Mouse (Mus musculus): Measurements from ENCODE around the gene Pdia5. TPM values are rescaled to one million over a fixed set of nuclear protein-coding genes. Genes with fewer than 3 reads are reported as not detected.
A peak's percentile ranks its signal among the peaks of the same experiment; 100 is the strongest.

Gene Pdia5
- polyA plus RNA-seq, 1 experiment from 2014 or later: 17.0 TPM

DNA sequence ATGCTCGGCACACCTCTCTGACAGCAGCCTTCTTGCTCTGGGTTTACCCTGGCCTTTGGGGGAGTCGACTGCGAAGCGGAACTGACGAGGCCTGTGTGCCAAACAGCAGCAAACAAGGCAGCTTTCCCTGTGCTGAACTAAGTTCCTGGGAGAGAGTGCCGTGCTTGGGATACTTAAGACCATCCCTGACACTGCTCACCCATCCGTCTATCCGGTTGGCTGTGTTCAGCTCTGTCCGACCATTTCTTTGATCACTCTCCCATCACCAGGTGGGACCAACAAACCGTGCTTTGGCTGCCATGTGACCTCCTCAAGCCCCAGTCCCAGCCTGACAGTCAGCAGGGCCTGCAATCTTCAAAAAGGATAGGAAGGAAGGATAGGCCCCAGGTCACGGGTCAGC, 32.4 kb downstream of the Pdia5 start:
- no peak overlapping the region for H3K4me2 ChIP-seq
- no peaks in the 10 kb centered on the region; the same call in 1 of the 2 replicates for H3K36me3 ChIP-seq (replicated peaks)
- no peak overlapping the region for H3K9ac ChIP-seq
- H3K4me1 ChIP-seq: peaks cover 9% of the 10 kb centered on the region
- no peaks in the 10 kb centered on the region for H3K27me3 ChIP-seq
- no peak for ATAC-seq (ENCODE audit: low FRiP score)
- no peak overlapping the region for H3K27ac ChIP-seq
- H3K9me3 ChIP-seq: no peaks in the 10 kb centered on the region
- 83% methylated on average over 11 of the region's 11 CpGs for WGBS
- no peak overlapping the region for H3K4me3 ChIP-seq (replicated peaks)

DNA sequence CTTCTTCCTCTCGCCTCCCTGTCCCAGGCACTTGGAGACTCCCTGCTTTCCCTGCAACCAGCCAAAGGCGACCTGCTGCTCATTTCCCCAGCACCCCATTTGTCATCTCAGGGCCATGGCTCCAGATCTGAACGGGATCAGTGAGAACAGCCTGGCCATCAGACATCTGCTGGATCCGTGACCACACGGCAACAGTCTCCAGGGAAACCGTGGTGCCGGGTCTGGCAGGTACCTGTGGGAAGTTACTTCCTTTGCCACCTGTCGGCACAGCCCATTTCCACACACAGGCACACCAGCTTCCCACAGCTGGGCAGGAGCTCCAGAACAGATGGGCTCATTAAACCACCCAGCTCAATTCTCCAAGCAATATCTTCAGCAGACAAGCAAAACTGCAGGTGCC, 33.2 kb downstream of the Pdia5 start:
- Histone ChIP-seq H3K4me1 (peaks cover 9% of the 10 kb centered on the region), H3K27me3 (no peaks in the 10 kb centered on the region), H3K4me2 (no peak overlapping the region), H3K9ac (no peak overlapping the region), H3K4me3 (replicated peaks) (no peak overlapping the region), H3K36me3 (replicated peaks) (no peaks in the 10 kb centered on the region), H3K9me3 (no peaks in the 10 kb centered on the region), H3K27ac (no peak overlapping the region)
- ATAC-seq (ENCODE audit: low FRiP score): no peak
- 88% methylated on average over 8 of the region's 8 CpGs for WGBS

DNA sequence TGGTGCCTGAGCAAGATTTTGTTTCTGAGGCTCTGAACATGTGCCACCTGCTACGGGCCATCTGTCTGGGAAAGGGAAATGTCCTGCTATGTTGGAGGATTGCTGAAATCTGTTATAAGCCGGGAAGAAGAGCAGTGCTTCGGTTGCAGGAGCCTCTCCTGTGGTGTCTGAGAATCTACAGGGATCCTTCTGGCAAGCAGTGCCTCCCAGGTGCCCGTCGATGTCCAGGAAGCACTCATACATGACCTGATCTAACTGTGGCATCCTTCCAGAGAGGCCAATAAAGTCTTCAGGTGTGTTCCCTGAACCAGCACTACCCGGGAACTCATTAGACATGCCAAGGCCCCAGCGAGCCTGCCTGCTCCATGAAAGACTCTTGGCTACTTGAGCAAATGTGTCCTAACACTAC, 33.7 kb downstream of the Pdia5 start:
- WGBS: 94% methylated on average over 7 of the region's 7 CpGs
- H3K9me3 ChIP-seq: no peaks in the 10 kb centered on the region
- H3K27me3 ChIP-seq: no peaks in the 10 kb centered on the region
- H3K4me2 ChIP-seq: no peak overlapping the region
- no peaks in the 10 kb centered on the region for H3K36me3 ChIP-seq (replicated peaks)
- no peak overlapping the region for H3K9ac ChIP-seq
- H3K4me3 ChIP-seq (replicated peaks): no peak overlapping the region
- no peak for ATAC-seq (ENCODE audit: low FRiP score)
- peaks cover 9% of the 10 kb centered on the region for H3K4me1 ChIP-seq
- no peak overlapping the region for H3K27ac ChIP-seq

DNA sequence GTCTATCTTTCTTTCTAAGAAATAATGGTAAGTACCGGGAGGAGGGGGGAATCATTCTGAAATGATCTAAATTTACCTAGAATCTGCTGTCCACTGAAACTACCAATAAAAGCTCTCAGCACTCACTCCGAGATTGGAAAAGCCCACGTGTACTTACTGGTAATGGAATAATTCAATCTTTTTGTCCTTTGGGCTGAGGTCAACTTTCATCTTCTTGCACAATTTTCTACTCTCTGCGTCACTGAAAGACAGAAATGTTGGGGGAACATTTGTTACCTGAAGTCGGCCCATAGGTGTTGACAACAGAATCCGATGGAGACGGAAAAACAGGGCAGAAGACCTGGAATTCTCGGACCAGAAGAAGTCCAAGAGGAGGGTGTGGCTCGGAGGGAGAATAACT, 34.4 kb downstream of the Pdia5 start:
- no peak for ATAC-seq (ENCODE audit: low FRiP score)
- no peak overlapping the region for H3K27ac ChIP-seq

DNA sequence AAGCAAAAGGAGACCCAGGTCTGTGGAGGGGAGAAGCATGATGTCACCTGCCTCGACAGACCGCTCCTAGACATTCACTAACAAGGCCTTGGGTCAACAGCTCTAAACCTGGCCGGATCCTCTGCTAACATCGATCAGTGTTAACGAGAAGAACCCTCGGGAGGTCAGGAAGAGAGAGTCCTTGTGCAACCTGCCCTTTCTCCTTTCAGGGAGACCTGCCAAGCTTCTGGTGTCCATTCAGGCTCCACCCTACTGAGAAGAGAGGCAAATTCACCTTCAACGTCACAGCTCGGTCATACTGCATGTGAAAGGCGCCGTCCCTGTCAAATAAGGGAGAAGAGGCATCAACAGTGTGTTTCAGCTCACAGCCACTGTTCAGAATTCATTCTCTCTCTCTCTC, 34.9 kb downstream of the Pdia5 start:
- Histone ChIP-seq H3K4me1 (peaks cover 9% of the 10 kb centered on the region), H3K9ac (no peak overlapping the region), H3K27me3 (no peaks in the 10 kb centered on the region), H3K27ac (no peak overlapping the region), H3K9me3 (no peaks in the 10 kb centered on the region), H3K36me3 (replicated peaks) (no peaks in the 10 kb centered on the region), H3K4me2 (no peak overlapping the region), H3K4me3 (replicated peaks) (no peak overlapping the region)
- 90% methylated on average over 10 of the region's 10 CpGs for WGBS
- ATAC-seq (ENCODE audit: low FRiP score): no peak

More for the DNA sequence above, 34.4 kb downstream of the Pdia5 start:
- no peak overlapping the region for H3K9ac ChIP-seq
- H3K4me3 ChIP-seq (replicated peaks): no peak overlapping the region
- H3K4me1 ChIP-seq: peaks cover 9% of the 10 kb centered on the region
- H3K27me3 ChIP-seq: no peaks in the 10 kb centered on the region
- H3K4me2 ChIP-seq: no peak overlapping the region
- WGBS: 91% methylated on average over 9 of the region's 9 CpGs
- no peaks in the 10 kb centered on the region for H3K9me3 ChIP-seq
- no peaks in the 10 kb centered on the region for H3K36me3 ChIP-seq (replicated peaks)

DNA sequence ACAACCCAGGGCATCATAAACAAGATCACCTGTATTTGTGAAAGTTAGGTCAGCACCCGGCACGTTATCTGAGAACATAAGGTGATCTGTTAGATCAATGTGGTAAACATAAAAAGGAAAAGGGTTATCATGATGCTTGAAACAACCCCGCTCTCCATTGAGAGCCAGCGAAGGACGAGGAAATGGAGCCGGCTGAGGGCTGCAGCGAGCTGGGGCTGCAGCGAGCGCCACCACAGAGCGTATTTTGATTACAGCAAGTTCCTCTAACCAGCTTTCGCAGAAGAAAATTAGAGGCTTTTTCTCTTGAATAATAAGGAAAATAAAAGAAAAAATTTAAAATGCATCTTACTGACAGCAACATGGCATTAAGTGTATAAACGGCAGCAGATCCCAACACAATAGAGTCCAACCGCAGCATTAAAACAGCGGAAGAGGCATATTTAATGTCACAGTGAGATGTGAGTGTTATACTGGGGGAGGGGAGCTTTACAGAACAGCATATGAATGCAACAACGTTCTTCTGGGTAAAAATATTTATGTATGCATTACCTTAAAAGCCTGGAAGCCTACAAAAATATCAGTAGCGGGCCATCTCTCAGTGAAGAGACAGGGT, 40.5 kb downstream of the Pdia5 start:
- H3K4me1 ChIP-seq: no peaks in the 10 kb centered on the region
- H3K27me3 ChIP-seq: no peaks in the 10 kb centered on the region
- H3K27ac ChIP-seq: peak overlapping the region; percentile 50; the same call in 1 of the 2 replicates
- H3K36me3 ChIP-seq (replicated peaks): peaks cover 5% of the 10 kb centered on the region
- no peak overlapping the region for H3K4me2 ChIP-seq
- no peak overlapping the region for H3K4me3 ChIP-seq (replicated peaks)
- no peak overlapping the region for H3K9ac ChIP-seq
- 79% methylated on average over 16 of the region's 16 CpGs for WGBS
- 0 out of 2 replicates have a peak, but pooled peaks have one; percentile 20 for ATAC-seq (ENCODE audit: low FRiP score)
- H3K9me3 ChIP-seq: no peaks in the 10 kb centered on the region

DNA sequence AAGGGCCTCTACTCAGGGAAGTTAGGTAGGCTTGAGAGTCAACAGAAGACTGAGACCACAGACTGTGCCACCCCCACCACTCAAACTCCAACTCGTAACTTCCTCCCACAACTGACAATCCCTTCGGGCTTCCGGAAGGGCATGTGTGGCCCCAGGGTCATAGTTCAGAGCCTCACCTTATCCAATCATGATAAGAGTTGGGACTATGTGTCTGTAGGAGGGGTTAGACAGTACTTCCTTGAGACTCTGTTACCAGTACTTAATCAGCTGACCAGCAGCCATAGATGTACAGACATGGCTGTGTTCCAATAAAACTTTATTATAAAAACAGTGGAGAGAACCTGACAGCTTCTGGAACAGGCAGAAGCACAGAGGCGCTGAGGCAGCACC, 48.7 kb downstream of the Pdia5 start:
- ATAC-seq (ENCODE audit: low FRiP score): no peak
- no peak overlapping the region for H3K9ac ChIP-seq
- 97% methylated on average over 4 of the region's 4 CpGs for WGBS
- no peaks in the 10 kb centered on the region for H3K27me3 ChIP-seq
- 0 out of 2 replicates have a peak, but pooled peaks cover 3% of the 10 kb centered on the region for H3K36me3 ChIP-seq (replicated peaks)
- H3K4me1 ChIP-seq: no peaks in the 10 kb centered on the region
- no peaks in the 10 kb centered on the region for H3K9me3 ChIP-seq
- no peak overlapping the region for H3K27ac ChIP-seq
- no peak overlapping the region for H3K4me2 ChIP-seq
- no peak overlapping the region for H3K4me3 ChIP-seq (replicated peaks)

DNA sequence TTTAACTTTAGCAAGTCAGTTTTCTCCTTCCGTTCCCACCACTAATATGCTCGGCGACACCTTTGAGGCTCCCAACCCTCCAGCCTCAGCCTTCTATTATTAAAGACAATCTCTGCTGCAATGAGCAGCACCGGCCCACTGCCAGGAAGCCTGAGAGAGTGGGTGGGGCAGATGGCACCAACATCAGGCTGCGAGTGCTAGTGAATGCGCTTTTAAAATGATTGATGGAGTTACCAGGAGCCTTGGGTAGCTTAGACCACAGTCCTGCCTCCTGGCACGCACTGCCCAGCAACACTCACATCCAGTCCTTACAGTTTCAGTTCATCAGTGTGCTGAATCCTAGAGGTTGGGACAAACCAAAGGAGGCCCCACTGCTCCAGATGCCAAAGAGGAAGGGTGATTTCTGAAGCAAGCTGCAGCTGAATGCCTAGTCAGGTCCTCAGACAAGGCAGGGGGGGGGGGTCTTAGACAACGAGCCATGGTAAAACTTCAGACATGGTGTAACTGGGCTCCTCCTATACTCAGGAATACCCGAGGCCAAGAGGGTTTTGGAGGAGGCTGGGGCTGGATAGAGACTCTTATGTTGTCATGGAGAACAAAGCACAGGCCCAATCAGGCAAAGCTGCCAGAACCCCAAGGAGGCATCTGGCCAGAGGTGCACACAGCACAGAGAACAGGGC, 49.2 kb downstream of the Pdia5 start:
- 89% methylated on average over 9 of the region's 9 CpGs for WGBS
- Histone ChIP-seq H3K4me1 (no peaks in the 10 kb centered on the region), H3K27ac (no peak overlapping the region), H3K4me2 (no peak overlapping the region), H3K36me3 (replicated peaks) (0 out of 2 replicates have a peak, but pooled peaks cover 3% of the 10 kb centered on the region), H3K9me3 (no peaks in the 10 kb centered on the region), H3K9ac (no peak overlapping the region), H3K4me3 (replicated peaks) (no peak overlapping the region), H3K27me3 (no peaks in the 10 kb centered on the region)
- ATAC-seq (ENCODE audit: low FRiP score): no peak

DNA sequence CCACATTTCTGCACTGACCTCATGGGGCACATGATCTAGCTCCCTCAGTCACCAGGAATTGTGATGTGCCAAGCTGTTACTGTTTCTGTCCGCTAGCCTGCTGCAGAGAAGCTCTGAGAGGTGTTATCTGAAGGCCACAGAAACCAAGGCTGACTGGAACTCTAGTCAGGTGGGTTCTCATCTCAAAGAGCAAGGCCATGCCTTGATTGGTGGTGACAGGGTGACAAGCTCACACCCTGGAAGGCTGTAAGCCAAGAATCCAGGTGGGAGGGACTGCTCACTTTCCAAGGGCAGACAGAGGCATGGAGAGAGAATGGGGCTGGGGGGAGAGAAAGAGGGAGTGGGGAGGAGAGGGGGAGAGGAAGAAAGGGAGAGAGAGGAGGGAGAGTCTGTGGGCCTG, 51.6 kb downstream of the Pdia5 start:
- no peak for ATAC-seq (ENCODE audit: low FRiP score)
- no peak overlapping the region for H3K27ac ChIP-seq
- no peaks in the 10 kb centered on the region for H3K27me3 ChIP-seq
- H3K4me2 ChIP-seq: no peak overlapping the region
- no peaks in the 10 kb centered on the region for H3K9me3 ChIP-seq
- no peak overlapping the region for H3K4me3 ChIP-seq (replicated peaks)
- no peaks in the 10 kb centered on the region for H3K4me1 ChIP-seq
- 85% methylated on average over 1 of the region's 1 CpGs for WGBS
- H3K36me3 ChIP-seq (replicated peaks): 0 out of 2 replicates have a peak, but pooled peaks cover 3% of the 10 kb centered on the region
- H3K9ac ChIP-seq: no peak overlapping the region

DNA sequence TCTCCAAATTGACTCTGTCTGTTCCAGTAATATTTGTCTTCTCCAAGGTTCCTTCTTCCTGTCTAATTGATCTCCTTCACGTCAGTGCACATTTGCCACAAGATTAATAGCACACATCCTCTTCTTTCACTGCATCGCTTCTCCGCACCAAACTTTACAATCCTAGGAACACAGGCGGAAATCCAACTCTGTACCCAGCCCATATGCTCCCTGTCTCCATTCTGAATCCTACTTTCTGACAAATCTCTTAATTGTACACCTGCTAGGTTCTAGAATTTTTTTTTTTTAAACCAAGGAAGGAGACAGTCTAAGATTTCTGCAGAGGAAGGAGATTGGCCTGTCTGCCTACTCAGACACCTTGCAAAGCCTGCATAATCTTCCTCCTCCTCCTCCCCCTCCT, 59.1 kb downstream of the Pdia5 start:
- ATAC-seq (ENCODE audit: low FRiP score): no peak
- Histone ChIP-seq H3K36me3 (replicated peaks) (no peaks in the 10 kb centered on the region), H3K9ac (no peak overlapping the region), H3K27ac (no peak overlapping the region), H3K9me3 (no peaks in the 10 kb centered on the region), H3K4me3 (replicated peaks) (no peak overlapping the region), H3K4me1 (no peaks in the 10 kb centered on the region), H3K27me3 (no peaks in the 10 kb centered on the region), H3K4me2 (no peak overlapping the region)
- 93% methylated on average over 4 of the region's 4 CpGs for WGBS

DNA sequence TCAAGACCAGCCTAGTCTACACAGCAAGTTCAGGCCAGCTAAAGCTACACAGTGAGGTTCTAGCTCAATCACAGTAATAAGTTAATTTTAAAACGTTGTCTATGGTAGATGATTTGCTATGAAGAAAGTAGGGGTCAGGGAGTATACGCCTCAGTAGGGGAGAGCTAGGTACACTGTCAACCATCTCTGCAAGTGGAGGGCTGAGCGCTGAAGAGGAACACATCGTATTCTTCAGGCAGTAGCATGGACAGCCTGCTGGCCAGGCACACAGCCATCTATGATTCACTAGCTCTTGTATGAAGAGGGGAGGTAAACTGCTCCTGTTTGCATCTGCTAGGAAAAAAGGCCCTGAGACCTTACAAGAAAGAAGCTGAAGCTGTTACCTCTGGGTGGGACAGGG, 65.7 kb downstream of the Pdia5 start:
- 89% methylated on average over 4 of the region's 4 CpGs for WGBS
- Histone ChIP-seq H3K4me3 (replicated peaks) (no peak overlapping the region), H3K9ac (no peak overlapping the region), H3K4me2 (no peak overlapping the region), H3K9me3 (no peaks in the 10 kb centered on the region), H3K27ac (no peak overlapping the region), H3K4me1 (no peaks in the 10 kb centered on the region; the same call in 1 of the 2 replicates), H3K27me3 (no peaks in the 10 kb centered on the region), H3K36me3 (replicated peaks) (no peaks in the 10 kb centered on the region)
- no peak for ATAC-seq (ENCODE audit: low FRiP score)

DNA sequence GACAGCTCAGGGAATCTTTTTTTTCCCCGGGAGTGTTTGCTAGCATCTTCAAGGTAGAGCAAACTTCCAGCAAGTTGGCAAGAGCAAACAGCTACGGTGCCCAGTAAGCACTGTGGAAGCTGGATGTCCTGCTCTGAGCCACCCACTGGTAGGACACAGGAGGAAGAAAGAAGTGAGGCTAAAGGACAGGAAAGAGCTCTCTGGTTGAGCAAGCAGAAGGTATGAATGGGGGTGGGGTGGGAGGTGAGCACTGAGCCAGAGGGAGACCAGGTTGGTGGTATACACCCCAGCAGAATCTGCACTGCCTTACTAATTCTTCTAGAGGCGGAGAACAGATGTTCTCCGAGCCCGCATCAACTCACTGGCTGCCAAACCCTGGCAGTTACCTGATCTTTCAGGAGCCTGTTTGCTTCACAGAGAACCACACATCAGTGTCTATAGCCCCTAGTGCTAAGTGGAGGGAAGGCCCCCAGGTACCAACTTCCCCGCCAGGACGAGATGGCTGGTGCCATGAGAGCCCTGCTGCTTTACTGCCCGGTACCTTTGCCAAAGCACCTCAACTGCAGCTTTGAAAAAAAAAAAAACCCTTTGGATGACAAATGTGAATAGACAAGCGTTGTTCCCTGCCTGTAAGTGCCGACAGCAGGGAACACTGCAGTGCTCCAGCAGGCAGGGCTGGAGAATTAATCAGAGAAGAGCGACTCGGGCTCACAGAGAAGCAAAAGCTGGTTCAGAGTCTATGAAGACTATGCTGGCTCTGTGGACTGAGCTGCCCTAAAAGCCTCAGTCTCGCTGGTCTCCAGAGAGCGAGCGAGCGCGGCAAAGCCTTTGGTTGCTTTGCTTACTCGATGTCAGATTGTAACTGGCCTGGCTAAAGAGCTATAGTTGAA, 67.2 kb downstream of the Pdia5 start:
- H3K36me3 ChIP-seq (replicated peaks): no peaks in the 10 kb centered on the region
- H3K4me1 ChIP-seq: no peaks in the 10 kb centered on the region; the same call in 1 of the 2 replicates
- H3K4me2 ChIP-seq: no peak overlapping the region
- no peaks in the 10 kb centered on the region for H3K9me3 ChIP-seq
- WGBS: 65% methylated on average over 18 of the region's 18 CpGs
- no peak for ATAC-seq (ENCODE audit: low FRiP score)
- no peak overlapping the region for H3K27ac ChIP-seq
- H3K27me3 ChIP-seq: no peaks in the 10 kb centered on the region
- H3K9ac ChIP-seq: no peak overlapping the region
- no peak overlapping the region for H3K4me3 ChIP-seq (replicated peaks)

All from forebrain, embryonic 12.5 days (tissue).